Mouse (Mus musculus) heart, postnatal 10 days (tissue): ENCODE results near the gene Ghrh. TPM values are rescaled to one million over a fixed set of nuclear protein-coding genes. Genes with fewer than 3 reads are reported as not detected.

Experiments
- DNase-seq, 2 experiments: peaks; one replicate each; pipeline ENCODE4 v3.0.0; 2021
- intact Hi-C: fragments of 180-260 bp; cut with DNase I; formaldehyde crosslinking; loops from one replicate; pipeline ENCODE4 v1.15.1; 2025
- total RNA-seq, 2 experiments: library from RNA; stranded (reverse); gene quantifications; 2 replicates each; pipeline ENCODE4 v1.2.3; 2021

The Ghrh gene
- total RNA-seq, 2 experiments from 2014 or later: not detected

DNA sequence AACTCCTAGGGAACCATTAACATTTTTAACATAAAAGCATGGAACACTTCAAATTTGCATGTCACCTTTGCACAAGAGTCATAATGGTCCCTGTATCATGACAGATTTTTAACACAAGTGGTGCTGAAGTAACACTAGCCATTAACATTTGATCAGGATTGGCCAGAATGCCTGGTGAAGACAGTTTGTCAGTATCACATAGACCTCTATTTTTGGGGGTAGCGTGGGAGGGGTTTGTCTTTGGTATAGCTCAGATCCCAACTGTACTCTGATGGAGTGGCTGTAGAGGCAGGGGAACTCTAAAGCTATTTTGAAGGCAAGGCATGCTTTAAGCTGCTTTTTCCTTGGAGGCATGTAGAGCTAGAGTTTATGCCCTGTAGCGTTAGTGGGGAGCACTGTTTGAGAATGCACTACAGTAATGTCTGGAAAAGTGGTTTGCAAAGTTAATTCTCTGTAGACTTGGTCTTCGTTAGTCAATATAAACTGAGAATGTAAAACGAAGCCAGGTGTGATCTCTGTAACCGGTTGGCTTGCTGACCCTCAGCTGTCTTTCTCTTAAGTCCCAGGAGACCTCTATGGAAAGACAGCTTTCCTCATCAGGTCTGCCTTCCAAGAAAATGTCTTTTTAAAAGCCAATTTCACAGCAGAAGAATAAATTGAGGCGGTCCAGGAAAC, 36.2 kb downstream of the Ghrh start:
- intact Hi-C loops: no loop called here

DNA sequence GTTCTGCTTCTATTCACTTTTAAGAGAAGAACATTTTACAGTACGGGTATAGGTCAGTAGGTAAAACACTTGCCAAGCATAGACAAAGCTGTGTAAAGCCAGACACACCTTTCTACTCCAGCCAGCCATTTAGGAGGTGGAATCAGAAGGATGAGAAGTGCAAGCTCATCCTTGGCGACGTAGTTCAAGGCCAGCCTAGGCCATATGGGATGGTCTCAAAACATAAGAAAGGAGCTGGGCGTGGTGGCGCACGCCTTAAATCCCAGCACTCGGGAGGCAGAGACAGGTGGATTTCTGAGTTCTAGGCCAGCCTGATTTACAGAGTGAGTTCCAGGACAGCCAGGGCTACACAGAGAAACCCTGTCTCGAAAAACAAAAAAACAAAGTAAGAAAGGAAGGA, 37.7 kb downstream of the Ghrh start:
- intact Hi-C loops: no loop called here
- DNase-seq: no peak

More for the DNA sequence above, 36.2 kb downstream of the Ghrh start:
- no peak for DNase-seq

DNA sequence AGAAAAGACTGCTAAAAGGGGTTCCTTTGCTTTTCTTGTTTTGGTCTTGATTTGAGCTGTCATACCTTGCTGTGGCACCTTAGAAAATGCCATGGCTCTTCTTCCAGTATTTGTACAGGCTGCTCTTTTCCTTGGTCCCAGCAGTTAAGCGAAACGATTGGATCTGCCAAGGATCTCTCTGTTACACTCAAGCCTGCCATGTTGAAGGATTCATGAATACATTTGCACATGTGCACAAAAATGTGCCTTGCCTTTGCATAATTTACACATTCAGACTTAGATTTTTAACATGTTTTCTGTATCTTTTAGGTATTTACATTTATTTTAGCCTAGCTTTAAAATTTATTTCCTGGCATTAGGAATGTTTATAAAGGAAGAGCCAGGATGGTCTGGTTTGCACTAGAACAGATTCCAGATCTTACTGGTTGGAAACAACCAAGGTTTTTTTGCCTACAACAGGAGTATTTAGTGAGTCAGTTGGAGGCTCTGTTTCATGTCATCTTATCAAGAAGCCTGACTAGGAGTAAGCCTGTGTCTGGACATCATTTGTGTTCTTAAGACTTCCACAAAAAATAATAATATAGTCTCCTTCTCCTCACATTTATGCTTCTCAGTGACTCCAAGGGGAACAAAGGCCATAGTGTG, 38.9 kb downstream of the Ghrh start:
- DNase-seq: no peak
- intact Hi-C loops: no loop called here

DNA sequence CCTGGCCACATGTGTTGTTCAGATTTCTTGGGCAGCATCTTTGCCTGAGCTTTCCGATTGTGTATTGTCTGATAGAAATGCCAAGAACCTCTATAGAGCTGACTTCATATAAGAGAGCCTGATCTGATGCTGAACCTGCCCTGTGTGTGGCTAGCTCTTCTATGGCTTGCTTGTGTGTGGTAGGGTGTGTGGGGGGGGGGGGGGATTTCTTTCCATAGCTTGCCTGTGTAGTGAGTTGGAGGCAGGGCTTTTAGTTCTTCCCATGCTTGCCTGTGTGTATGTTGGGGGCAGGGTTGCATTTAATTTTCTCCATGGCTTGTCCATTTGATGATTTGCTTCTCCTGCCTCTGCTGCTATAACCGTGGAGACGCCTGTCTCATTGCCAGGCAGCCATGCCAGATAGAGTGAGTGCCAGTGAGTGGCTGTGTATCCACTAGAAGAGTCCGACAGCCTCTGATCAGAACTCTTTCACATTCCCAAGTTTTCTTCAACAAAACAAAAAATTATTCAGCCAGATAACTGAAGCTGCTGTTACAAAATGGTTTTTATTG, 39.5 kb downstream of the Ghrh start:
- peak; percentile 19 to 33 for DNase-seq
- intact Hi-C loops: no loop called here

DNA sequence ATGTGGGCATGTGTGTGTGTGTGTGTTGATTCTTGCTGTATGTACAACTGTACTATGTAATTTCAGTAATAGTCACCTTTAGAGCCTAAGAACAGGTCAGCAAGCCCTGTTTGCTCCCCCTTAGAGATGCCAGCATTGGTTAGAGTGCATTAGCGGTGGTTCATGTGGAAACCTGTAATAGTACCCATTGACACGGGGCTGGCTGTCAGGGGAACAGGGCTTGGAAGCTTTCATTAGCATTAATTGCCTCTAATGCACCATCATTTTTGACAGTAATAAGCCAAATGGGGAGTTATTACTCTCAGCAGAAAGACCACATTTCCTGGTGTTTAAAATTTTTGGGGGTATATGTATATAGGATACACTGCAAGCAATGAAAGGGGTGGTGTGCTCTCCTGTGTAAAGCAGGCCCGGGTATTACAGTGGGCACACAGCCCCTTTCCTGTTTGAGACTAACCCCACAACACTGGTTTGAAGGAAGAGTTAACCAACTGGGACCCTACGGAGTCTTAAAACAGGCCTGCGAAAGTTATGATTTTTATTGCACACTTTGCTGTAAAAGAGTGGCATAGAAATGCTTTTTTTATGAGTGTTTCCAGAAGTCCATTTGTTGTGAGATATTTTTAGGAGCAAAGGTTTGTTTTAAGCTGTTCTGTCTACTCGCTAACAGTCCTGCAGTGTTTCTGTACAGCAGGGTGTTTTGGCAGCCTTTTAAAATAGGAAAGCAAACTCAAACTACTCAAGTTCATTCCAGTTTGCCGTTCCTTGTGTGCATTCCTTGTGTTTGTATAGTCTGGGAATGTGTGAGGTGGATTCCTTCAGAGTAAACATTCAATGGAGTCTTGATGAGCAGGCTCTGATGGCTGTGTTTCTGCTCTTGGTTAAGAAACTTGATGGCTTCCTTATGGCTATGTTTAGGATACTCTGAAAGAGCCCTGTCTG, 40.9 kb downstream of the Ghrh start:
- intact Hi-C loops: no loop called here
- no peak for DNase-seq

DNA sequence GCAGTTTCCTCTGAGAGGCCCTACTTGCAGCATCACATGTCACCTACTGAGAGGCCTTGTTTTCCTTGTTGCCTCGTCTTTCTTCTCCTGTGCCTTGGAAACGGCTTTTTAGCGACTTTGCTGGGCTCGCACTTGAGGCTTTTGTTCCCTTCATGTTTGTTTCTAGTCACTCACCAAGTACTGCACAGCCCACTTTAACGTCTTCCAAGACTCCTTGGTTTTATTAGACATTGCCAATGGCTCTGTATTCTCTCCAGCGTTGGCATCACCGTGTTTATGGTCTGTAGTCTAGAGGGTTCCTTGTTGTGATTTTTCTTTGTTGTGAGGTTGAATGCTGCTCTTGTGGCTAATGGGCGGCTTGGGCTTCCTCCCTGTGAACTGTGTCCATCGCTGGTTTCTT, 44.2 kb downstream of the Ghrh start:
- DNase-seq: no peak
- intact Hi-C loops: no loop called here

DNA sequence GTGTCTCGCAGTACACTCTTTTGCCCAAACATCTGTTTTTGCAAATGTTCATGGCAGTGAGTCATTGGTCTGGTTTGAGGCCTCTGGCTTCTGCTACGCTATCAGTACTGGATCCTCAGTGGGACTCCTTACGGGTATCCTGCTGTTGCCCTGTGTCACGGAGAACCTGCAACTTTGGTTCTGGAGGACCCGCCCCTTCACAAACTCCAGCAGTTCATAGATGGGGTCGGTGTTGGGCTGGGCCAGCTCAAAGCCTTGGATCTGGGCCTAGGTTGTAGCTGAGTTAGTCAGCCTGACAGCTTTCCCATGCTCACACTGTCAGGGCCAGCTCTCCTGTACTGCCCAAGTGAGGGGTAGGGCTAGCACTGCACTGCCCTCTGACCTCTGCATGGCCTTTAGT, 47.3 kb downstream of the Ghrh start:
- DNase-seq: no peak
- intact Hi-C loops: no loop called here

DNA sequence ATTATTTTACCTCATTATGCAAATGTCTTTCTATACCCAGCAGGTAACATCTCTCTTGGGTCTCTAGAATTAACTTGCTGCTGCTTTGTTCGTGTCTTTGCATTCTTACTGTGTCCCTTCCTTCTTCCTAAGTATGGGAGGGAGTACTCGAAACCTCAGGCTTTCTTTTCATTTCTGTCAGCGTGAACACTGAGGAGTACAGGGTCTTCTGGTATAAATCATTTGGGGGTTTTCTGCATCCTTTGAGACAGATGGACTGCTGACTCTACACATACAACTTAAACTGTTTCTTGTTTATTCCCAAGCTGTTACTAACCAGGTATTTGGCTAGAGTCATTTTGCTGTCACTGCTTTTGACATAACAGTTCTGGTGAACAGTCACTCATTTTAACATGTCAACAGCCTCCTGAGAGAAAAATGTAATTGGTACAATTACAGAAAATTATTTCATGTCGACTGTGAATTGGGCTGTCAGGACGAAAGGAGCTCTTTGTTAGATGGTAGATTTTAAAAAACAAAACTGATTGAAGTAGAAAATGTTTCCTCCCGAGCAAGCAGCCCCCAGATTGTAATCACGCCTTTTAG, 51.1 kb downstream of the Ghrh start:
- no peak for DNase-seq
- intact Hi-C loops: no loop called here

DNA sequence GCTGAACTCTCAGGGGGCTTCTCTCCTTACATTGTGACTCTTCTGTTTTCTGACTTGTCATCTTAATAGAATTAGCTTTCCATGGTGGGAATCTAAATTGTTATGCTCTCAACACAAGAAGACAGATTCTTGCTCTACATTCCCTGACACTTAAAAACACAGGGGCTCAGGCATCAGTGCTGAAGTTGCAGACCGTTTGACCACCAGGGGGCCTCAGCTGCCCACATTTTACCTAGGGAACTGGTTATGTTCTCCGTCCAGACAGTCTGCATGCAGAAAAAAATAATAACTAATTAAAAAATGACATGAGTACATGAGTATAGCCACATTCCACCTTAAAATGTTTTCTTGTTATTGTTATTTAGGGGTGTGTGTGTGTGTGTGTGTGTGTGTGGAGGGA, 55.2 kb downstream of the Ghrh start:
- intact Hi-C loops: loop anchor here (1.0 to 5.0 kb wide), 3 partner anchors 45 to 279 kb away; partner anchors contain the start of gene Blcap
- DNase-seq: peak; percentile 68 to 87

DNA sequence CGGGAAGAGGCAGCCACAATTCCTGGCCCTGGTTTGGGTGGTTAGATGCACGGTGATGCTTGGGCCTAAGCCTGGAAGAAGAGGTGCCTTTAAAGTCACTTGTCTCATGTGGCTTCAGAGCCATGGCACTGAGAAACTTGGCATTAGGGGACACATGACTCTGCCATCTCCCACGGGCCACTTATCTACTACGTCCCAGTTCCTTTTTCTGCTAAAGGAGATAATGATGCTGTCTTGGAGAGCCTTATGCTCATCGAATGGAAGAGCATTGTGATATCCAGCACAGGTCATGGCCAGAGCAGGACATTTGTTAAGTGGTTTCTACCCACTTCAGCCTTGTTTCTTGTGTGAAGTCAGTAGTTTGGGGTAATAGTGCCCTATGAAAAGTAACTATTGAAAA, 58.3 kb downstream of the Ghrh start:
- intact Hi-C loops: no loop called here
- DNase-seq: no peak

DNA sequence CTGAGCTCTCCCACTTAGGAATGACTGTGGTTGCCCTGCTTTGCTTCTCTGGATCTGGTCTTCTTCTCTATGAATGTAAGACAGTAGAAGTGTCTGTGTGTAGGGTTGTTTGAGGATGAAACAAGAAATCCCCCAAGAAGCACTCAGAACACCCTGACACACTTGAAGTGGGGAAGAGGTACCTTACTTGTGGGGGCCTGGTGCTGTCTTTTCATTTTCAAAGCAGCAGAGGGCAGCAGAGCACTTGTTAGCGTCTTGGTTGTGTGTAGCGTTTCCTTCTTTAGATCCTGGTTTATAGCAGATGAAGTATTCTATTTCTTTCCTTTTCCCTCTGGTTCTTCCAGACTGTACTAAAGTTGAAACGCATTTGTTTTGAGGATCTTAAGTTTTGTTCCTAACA, 59.8 kb downstream of the Ghrh start:
- DNase-seq: peak; percentile 41 to 68
- intact Hi-C loops: no loop called here

DNA sequence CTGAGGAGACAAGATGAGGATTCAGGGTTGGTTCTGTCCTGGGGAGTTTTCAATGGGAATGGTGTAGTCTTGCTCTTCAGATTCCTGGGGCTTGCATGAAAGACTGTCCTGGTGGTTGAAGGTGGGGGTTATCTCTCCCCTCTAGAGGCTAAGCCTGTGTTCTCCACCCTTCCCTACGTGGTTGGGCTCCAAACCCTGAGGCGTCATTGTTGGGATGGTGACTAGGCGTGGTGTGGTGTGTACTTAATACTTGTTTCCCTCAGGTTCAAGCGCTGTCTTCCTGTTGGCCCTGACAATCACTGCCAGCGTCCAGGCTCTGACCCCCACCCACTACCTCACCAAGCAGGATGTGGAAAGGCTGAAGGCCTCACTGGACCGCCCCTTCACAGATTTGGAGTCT, 64.0 kb downstream of the Ghrh start:
- DNase-seq: no peak
- intact Hi-C loops: no loop called here

Other genes starting within 250 kb of the Ghrh start
- 10 to 100 TPM; 20.5 to 25.3 TPM for gene Samhd1, start 212.2 kb downstream of the Ghrh start, total RNA-seq
- 1 to 10 TPM; 8.7 to 9.2 TPM for gene Rbl1, start 143.0 kb downstream of the Ghrh start, total RNA-seq
- 100 to 1,000 TPM; 106 to 108 TPM for gene Rpn2, start 68.5 kb downstream of the Ghrh start, total RNA-seq
- under 1 TPM; 0.17 to 0.42 TPM for gene Mroh8, start 68.0 kb downstream of the Ghrh start, total RNA-seq
- 10 to 100 TPM; 32.4 to 34.0 TPM for gene Manbal, start 20.1 kb upstream of the Ghrh start, total RNA-seq
- gene Src, start 70.9 kb upstream of the Ghrh start, total RNA-seq: 1 to 10 TPM; 8.4 to 9.5 TPM
- gene Nnat, start 212.6 kb upstream of the Ghrh start, total RNA-seq: 1 to 10 TPM; 3.9 to 6.4 TPM
- gene Blcap, start 223.8 kb upstream of the Ghrh start, total RNA-seq: 10 to 100 TPM; 61.1 to 63.8 TPM